Mouse (Mus musculus): ENCODE measurements around the gene Gga2. TPM values are rescaled to one million over a fixed set of nuclear protein-coding genes. Genes with fewer than 3 reads are reported as not detected.

Gene Gga2
- total and polyA plus RNA-seq, 3 experiments: 26.8 to 79.0 (median 27.4) TPM

DNA sequence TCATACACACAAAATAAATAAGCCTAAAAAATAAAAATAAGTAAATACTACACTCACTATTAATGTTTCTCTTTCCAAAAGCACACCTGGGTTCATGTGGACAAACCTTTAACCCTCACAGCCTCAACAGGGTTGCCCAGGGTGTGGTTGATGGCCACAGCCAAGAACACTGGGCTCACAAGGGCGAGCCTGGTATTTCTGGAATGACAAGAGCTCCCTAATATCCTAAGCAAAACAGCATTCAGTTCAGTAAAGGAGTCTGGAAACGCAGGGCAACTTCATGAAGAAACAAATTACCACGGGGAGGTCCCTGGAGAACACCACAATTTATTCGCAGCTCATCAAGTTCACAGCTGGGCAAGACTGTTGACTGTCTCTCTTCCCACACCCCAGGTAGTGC, 73.5 kb downstream of the Gga2 start:
- dilution Hi-C loops (cut with MboI; ENCODE audit: extremely low pct_ligation_motif_present, extremely low pct_unique_long_range_greater_than_20kb, low sequenced_read_pairs) (no loop called here), in situ Hi-C loops (cut with MboI; ENCODE audit: low pct_ligation_motif_present, low pct_unique_long_range_greater_than_20kb, low sequenced_read_pairs) (no loop called here)
- no peak overlapping the region for H3K27ac ChIP-seq (ENCODE audit: insufficient read depth, low read depth)
- H3K79me2 ChIP-seq (replicated peaks; ENCODE audit: control insufficient read depth, extremely low read depth, insufficient read depth, poor library complexity, severe bottlenecking): no peaks in the 10 kb centered on the region
- peaks cover 29 to 69% of the 10 kb centered on the region in 2 experiments for H3K36me3 ChIP-seq (replicated peaks in 1 of 2; ENCODE audit: control insufficient read depth in 1 of 2, insufficient read depth in 1 of 2, low read length in 1 of 2)
- no peaks in the 10 kb centered on the region for H3K9me3 ChIP-seq (replicated peaks; ENCODE audit: low read length)
- H3K4me2 ChIP-seq (ENCODE audit: insufficient read depth, low read depth, poor library complexity, severe bottlenecking): no peak overlapping the region
- H3K4me1 ChIP-seq (ENCODE audit: control insufficient read depth in 1 of 2, insufficient read depth in 2 of 2): peaks cover 0 to 11% of the 10 kb centered on the region in 2 experiments; a peak in 2 of 4 replicates
- no peaks in the 10 kb centered on the region for H3K27me3 ChIP-seq (replicated peaks)
- no peak overlapping the region for H3K9ac ChIP-seq (ENCODE audit: insufficient read depth, low read depth)
- no peak overlapping the region for H3K4me3 ChIP-seq (replicated peaks in 1 of 3; ENCODE audit: low read depth in 2 of 3, low read length in 2 of 3, poor library complexity in 1 of 3)
- TF ChIP-seq TBP (conservative IDR thresholded peaks at IDR 0.05; ENCODE audit: low read depth, low read length) (no peak), MAZ (IDR thresholded peaks at IDR 0.05; ENCODE audit: low read depth, low read length) (no peak), NRF1 (IDR thresholded peaks at IDR 0.05; ENCODE audit: low read depth, low read length) (no peak), BHLHE40 (IDR thresholded peaks at IDR 0.05; ENCODE audit: low read depth, low read length) (no peak), SIN3A (IDR thresholded peaks at IDR 0.05; ENCODE audit: low read length) (no peak), RAD21 (IDR thresholded peaks at IDR 0.05; ENCODE audit: low read depth, low read length) (no peak), MEF2A (IDR thresholded peaks at IDR 0.05; ENCODE audit: borderline replicate concordance, low read depth, low read length) (no peak), CTCF (conservative IDR thresholded peaks at IDR 0.05 in 1 of 2, IDR thresholded peaks at IDR 0.05 in 1 of 2; ENCODE audit: low read depth in 2 of 2, low read length in 2 of 2) (no peak), SMC3 (IDR thresholded peaks at IDR 0.05; ENCODE audit: low read depth, low read length) (no peak), GABPA (IDR thresholded peaks at IDR 0.05; ENCODE audit: insufficient replicate concordance, low read depth, low read length) (no peak), USF1 (IDR thresholded peaks at IDR 0.05; ENCODE audit: low read depth, low read length) (no peak)
- DNase-seq (ENCODE audit: extremely low read depth): no peak

DNA sequence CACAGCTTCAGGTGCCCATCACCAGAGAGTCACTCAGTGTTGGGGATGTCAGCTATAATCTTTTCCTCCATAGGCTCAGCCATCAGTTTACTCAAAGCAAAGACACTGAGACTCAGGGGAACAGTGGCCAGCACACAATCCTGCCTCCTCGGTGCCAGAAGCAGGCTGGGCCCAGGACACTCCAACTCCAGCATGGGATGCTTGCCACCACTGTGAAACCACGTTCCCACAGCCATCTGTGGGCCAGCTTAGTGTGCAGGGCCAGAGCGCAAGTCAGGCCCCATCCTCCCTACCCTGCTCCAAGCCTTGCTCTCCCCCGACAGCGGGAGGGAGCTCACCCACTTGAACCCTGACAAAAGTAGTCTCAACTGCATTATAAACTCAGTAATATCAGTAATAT, 74.8 kb downstream of the Gga2 start:
- Histone ChIP-seq H3K79me2 (replicated peaks; ENCODE audit: control insufficient read depth, extremely low read depth, insufficient read depth, poor library complexity, severe bottlenecking) (no peaks in the 10 kb centered on the region), H3K27me3 (replicated peaks) (no peaks in the 10 kb centered on the region), H3K4me3 (replicated peaks in 1 of 3; ENCODE audit: low read depth in 2 of 3, low read length in 2 of 3, poor library complexity in 1 of 3) (no peak overlapping the region), H3K36me3 (replicated peaks in 1 of 2; ENCODE audit: control insufficient read depth in 1 of 2, insufficient read depth in 1 of 2, low read length in 1 of 2) (peaks cover 30 to 71% of the 10 kb centered on the region in 2 experiments), H3K4me2 (ENCODE audit: insufficient read depth, low read depth, poor library complexity, severe bottlenecking) (no peak overlapping the region), H3K4me1 (ENCODE audit: control insufficient read depth in 1 of 2, insufficient read depth in 2 of 2) (peaks cover 0 to 11% of the 10 kb centered on the region in 2 experiments; a peak in 2 of 4 replicates), H3K9me3 (replicated peaks; ENCODE audit: low read length) (no peaks in the 10 kb centered on the region), H3K27ac (ENCODE audit: insufficient read depth, low read depth) (no peak overlapping the region), H3K9ac (ENCODE audit: insufficient read depth, low read depth) (no peak overlapping the region)
- dilution Hi-C loops (cut with MboI; ENCODE audit: extremely low pct_ligation_motif_present, extremely low pct_unique_long_range_greater_than_20kb, low sequenced_read_pairs) (no loop called here), in situ Hi-C loops (cut with MboI; ENCODE audit: low pct_ligation_motif_present, low pct_unique_long_range_greater_than_20kb, low sequenced_read_pairs) (no loop called here)
- no peak for DNase-seq (ENCODE audit: extremely low read depth)
- TF ChIP-seq CHD2 (IDR thresholded peaks at IDR 0.05; ENCODE audit: low read length) (no peak), EP300 (IDR thresholded peaks at IDR 0.05; ENCODE audit: low read length) (no peak), NELFE (IDR thresholded peaks at IDR 0.05; ENCODE audit: low read depth, low read length) (no peak), TCF12 (IDR thresholded peaks at IDR 0.05; ENCODE audit: low read depth, low read length) (no peak), IRF4 (IDR thresholded peaks at IDR 0.05; ENCODE audit: low read depth, low read length) (no peak), ETS1 (conservative IDR thresholded peaks at IDR 0.05; ENCODE audit: low read depth, low read length) (no peak), RCOR1 (conservative IDR thresholded peaks at IDR 0.05; ENCODE audit: low read depth, low read length) (no peak), USF2 (conservative IDR thresholded peaks at IDR 0.05; ENCODE audit: low read depth, low read length) (no peak), SIN3A (IDR thresholded peaks at IDR 0.05; ENCODE audit: low read length) (no peak), BHLHE40 (IDR thresholded peaks at IDR 0.05; ENCODE audit: low read depth, low read length) (no peak), UBTF (IDR thresholded peaks at IDR 0.05; ENCODE audit: low read depth, low read length) (no peak), PAX5 (IDR thresholded peaks at IDR 0.05; ENCODE audit: low read length) (no peak), CTCF (conservative IDR thresholded peaks at IDR 0.05 in 1 of 2, IDR thresholded peaks at IDR 0.05 in 1 of 2; ENCODE audit: low read depth in 2 of 2, low read length in 2 of 2) (no peak), SMC3 (IDR thresholded peaks at IDR 0.05; ENCODE audit: low read depth, low read length) (no peak)
